Mouse (Mus musculus) cerebellum, postnatal 36 days (tissue): ENCODE results near the gene Mus81.
"Not testable (repeated sequence)": the region's sequence is repeated elsewhere in the genome, so short reads cannot be mapped to it uniquely, and the experiment has no call there.

Experiments used
- DNase-seq, 2 experiments: peaks; one replicate each; pipeline ENCODE4 v3.0.0; 2021 to 2022; ENCODE audit warnings: mixed read lengths in 2 of 2

Gene Mus81

GRCm38 (mm10) chr19:5490898-5491708 is 2.9 kb upstream of the Mus81 start:
- peak; percentile 75 to 78 for DNase-seq

GRCm38 (mm10) chr19:5490313-5490897 is 2.2 kb upstream of the Mus81 start, which contains the start of gene Cfl1:
Gene Cfl1 (plus strand): TSS chr19:5490455.
- peak; percentile 93 to 95 for DNase-seq

- DNase-seq = not testable (repeated sequence)
Measured at GRCm38 (mm10) chr19:5489721-5490120, 1.5 kb upstream of the Mus81 start.

GRCm38 (mm10) chr19:5488878-5489571 is 823 bp upstream of the Mus81 start:
- DNase-seq = peak; percentile 94 to 95

- DNase-seq = peak in 1 of 2 experiments; percentile 14
Measured at GRCm38 (mm10) chr19:5486771-5487170, 1.4 kb downstream of the Mus81 start.

- peak; percentile 73 to 75 for DNase-seq
Measured at GRCm38 (mm10) chr19:5486286-5486685, 1.9 kb downstream of the Mus81 start.

- peak; percentile 83 for DNase-seq
Measured at GRCm38 (mm10) chr19:5485821-5486220, 2.4 kb downstream of the Mus81 start.

- peak in 1 of 2 experiments; percentile 57 for DNase-seq
Measured at GRCm38 (mm10) chr19:5485371-5485770, 2.8 kb downstream of the Mus81 start.

GRCm38 (mm10) chr19:5484496-5484895 is 3.7 kb downstream of the Mus81 start:
- DNase-seq = no peak

GRCm38 (mm10) chr19:5483386-5484359 is 4.5 kb downstream of the Mus81 start:
- peak in 1 of 2 experiments; percentile 23 for DNase-seq

GRCm38 (mm10) chr19:5481398-5481797 is 6.8 kb downstream of the Mus81 start:
- peak in 1 of 2 experiments; percentile 10 for DNase-seq

GRCm38 (mm10) chr19:5480016-5480415 is 8.2 kb downstream of the Mus81 start:
- DNase-seq = peak in 1 of 2 experiments; percentile 9

GRCm38 (mm10) chr19:5477668-5478300 is 10.4 kb downstream of the Mus81 start:
- DNase-seq = peak in 1 of 2 experiments; percentile 3

GRCm38 (mm10) chr19:5477004-5477667 is 11.1 kb downstream of the Mus81 start:
- no peak for DNase-seq

- peak; percentile 44 to 58 for DNase-seq
Measured at GRCm38 (mm10) chr19:5475069-5475714, 13.0 kb downstream of the Mus81 start.

- peak in 1 of 2 experiments; percentile 69 for DNase-seq
Measured at GRCm38 (mm10) chr19:5474281-5475068, 13.7 kb downstream of the Mus81 start.

GRCm38 (mm10) chr19:5473720-5474119 is 14.5 kb downstream of the Mus81 start, which contains the start of gene Efemp2:
Gene Efemp2 (plus strand): TSS chr19:5473954.
- DNase-seq = peak in 1 of 2 experiments; percentile 68

GRCm38 (mm10) chr19:5472857-5473256 is 15.3 kb downstream of the Mus81 start:
- DNase-seq = no peak

- no peak for DNase-seq
Measured at GRCm38 (mm10) chr19:5471846-5472245, 16.4 kb downstream of the Mus81 start.

GRCm38 (mm10) chr19:5468374-5468773 is 19.8 kb downstream of the Mus81 start, which contains the start of gene Ctsw:
Gene Ctsw (minus strand): TSS chr19:5468507.
- DNase-seq = no peak
